Mouse (Mus musculus) heart, postnatal 10 days (tissue): ENCODE data around the gene Myh6. TPM values are rescaled to one million over a fixed set of nuclear protein-coding genes. Genes with fewer than 3 reads are reported as not detected.
A peak's percentile ranks its signal among the peaks of the same experiment; 100 is the strongest.
"Not testable (repeated sequence)": the region's sequence is repeated elsewhere in the genome, so short reads cannot be mapped to it uniquely, and the experiment has no call there.

Experiments
- DNase-seq, 2 experiments: peaks; one replicate each; pipeline ENCODE4 v3.0.0; 2021
- intact Hi-C: fragments of 180-260 bp; cut with DNase I; formaldehyde crosslinking; loops from one replicate; pipeline ENCODE4 v1.15.1; 2025
- total RNA-seq, 2 experiments: library from RNA; stranded (reverse); gene quantifications; 2 replicates each; pipeline ENCODE4 v1.2.3; 2021

Myh6 gene
- total RNA-seq: over 10,000 TPM; 20,580 to 20,870 TPM

DNA sequence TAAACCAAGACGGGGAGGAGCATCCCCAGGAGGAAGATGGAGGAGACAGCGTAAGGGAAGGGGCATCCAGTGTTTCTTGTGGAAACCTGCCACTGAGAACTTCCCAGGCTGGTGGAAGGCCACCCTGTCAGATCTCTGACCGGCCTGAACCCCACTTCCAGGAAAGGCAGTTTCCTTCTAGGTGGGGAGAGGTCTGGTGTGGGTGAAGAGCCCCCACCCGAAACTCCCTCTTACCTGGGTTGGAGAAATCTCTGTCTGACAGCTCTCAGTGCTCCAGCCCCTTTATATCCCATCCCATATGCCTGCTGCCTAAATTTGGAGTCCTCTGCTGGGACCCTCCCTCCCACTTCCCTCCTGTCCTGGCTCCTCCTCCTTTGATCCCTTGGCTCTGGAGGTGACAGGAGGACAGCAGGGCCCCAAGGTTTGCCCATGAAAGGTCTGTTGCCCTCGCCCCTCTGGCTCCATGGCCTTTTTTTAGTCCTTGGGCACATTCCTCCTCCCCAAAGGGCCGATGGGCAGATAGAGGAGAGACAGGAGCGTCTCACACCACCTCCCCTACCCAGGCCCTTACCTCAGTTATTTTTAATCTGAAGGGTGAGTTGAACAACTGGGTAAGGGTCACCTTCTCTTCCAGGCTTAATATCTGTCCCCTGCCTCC lies at the start of gene Myh6:
TSS of gene Myh6 (minus strand) at position 608 of the 658 bp plus-strand sequence.
- peak; percentile 82 to 87 for DNase-seq
- intact Hi-C loops: no loop called here

DNA sequence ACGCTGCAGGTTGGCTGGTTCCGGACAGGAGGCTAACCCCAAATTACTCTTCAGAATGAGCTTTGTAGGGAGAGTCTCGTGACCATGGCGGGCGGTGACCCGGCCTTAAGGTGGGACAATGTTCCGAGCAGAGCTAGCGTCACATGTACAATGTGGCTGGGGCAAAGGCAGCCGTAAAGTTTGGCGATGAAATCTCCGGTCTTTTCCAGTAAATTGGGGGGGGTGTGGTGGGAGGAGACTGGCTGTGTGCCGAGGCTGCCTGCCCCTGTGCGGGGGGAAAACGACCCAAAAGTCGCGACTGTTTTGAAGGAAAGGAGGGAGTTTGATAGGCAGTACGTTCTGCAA lies 49.0 kb upstream of the Myh6 start:
- intact Hi-C loops: loop anchor here (2.0 kb wide), 3 partner anchors 77 to 173 kb away; no protein-coding TSS in a partner anchor
- no peak for DNase-seq

DNA sequence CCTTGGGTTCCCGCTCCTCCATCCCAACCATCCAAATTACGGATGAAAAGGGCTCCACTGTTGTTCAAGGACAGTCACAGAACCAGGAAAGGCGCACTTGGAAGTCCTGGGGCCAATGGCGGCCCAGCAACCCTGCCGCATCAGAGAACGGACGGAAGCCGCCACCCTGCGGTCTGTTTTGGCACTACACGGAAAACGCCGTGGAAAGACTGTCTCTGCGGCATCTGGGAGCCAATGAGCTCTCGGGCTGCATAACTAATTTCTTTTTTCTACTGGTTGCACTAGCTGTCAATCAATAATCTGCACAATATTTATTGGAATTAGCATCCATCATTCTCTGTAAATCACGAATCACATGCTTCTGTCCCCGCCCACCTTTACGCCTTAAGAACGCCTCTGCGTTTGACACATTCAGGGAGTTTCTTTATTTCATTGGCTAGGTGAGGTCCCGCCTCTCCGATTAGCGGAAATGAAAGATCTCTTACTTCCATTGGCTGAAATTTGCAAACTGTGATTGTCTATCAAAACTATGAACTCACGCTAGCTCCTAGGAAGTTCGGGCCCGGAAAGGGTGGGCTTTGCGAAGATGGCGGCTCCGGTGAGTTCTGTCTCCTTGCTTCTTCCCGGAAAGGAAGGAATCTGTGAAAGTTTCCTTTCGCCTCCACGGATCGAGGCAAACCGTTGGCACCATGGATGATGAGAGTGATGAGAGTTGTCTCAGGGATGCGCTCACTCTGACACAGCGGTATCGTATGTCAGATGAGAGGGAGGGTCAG lies 48.5 kb upstream of the Myh6 start, which contains the start of gene Ngdn:
TSS of gene Ngdn (plus strand) at position 464 of the 776 bp plus-strand sequence.
- intact Hi-C loops: loop anchor here (2.0 kb wide), 3 partner anchors 76 to 172 kb away; no protein-coding TSS in a partner anchor
- DNase-seq: peak; percentile 99 to 100

- DNase-seq: no peak
- intact Hi-C loops: loop anchor here (2.0 kb wide), 3 partner anchors 76 to 172 kb away; no protein-coding TSS in a partner anchor
Observed at GRCm38 (mm10) chr14:55014591-55014990, 47.9 kb upstream of the Myh6 start.

- intact Hi-C loops: no loop called here
- no peak for DNase-seq
Observed at GRCm38 (mm10) chr14:55011116-55011515, 44.4 kb upstream of the Myh6 start.

- peak in 1 of 2 experiments; percentile 37 for DNase-seq
- intact Hi-C loops: no loop called here
Observed at GRCm38 (mm10) chr14:55008417-55008816, 41.7 kb upstream of the Myh6 start.

DNA sequence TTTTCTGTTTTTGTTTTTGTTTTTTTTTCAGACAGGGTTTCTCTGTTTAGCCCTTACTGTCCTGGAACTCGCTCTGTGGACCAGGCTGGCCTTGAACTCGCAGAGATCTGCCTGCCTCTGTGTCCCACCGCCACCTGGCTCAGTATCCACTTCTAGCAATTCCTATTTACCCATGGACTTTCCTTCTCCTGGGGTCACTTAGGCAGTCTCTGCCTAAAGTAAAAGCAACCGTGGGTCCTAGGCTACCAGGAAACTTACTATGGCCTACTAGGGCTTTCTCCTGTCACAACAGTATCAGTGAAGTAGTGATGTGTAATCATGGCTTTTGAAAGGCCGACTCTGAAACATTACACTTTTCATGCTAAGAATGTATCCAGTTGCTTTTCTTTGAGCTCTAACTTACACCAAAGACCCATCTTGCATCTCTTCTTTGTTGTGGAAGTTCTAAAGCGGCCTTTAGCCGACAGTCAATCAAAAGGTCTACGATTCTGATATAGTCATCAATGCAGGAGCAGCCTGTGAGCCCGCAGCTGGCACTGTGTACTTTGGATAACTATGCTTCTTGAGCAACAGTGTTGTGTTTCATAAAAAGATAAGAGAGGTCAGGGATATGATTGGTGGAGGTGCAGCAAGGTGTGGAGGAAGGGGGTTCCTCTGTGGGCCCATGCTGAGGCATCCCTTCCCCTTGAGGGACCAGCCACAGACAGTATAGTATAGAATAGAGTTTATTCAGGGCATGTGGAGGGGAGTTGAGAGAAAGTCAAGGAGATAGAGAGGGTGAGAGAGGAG lies 40.6 kb upstream of the Myh6 start:
- intact Hi-C loops: no loop called here
- DNase-seq: peak; percentile 12 to 39

DNA sequence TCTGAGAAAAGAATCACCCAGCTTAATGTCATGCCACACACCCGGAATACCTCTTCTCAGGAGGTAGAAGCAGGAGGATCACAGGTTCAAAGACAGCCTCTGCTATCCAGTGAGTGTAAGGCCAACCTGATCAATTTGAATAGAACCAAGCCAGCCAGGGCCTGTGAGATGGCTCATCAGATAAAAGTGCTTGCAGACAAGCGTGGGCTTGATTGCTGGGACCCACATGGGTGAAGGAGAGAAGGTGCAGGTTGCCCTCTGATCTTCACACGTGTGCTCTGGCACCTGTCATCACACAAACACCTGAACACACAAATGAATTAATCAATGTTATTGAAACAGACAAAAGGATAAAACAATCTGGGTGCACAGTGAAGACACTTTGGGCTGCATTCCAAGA lies 39.8 kb upstream of the Myh6 start:
- peak in 1 of 2 experiments; percentile 10 for DNase-seq
- intact Hi-C loops: no loop called here

DNA sequence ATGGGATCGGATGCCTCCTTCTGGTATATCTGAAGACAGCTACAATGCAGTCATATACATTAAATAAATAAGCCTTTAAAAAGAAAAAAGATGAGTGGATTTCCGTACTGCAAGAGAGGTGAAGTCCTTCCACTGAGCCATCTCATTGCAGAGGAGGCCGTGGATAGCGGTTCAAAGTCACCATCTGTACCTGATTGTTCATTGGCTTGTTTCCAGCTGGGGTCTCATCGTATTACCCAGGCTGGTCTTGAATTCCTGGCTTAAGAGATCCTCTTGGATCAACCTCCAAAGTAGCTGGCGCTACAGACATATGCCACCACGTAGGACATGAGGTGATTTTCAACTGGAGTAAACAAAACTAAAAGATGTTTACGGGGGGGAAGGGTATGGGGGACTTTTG lies 39.2 kb upstream of the Myh6 start:
- intact Hi-C loops: no loop called here
- DNase-seq: peak; percentile 22 to 42

GRCm38 (mm10) chr14:55005506-55005905 lies 38.8 kb upstream of the Myh6 start:
- DNase-seq: peak; percentile 40 to 42
- intact Hi-C loops: no loop called here

- intact Hi-C loops: no loop called here
- DNase-seq: peak; percentile 89
Observed at GRCm38 (mm10) chr14:55003878-55004855, 37.4 kb upstream of the Myh6 start.

DNA sequence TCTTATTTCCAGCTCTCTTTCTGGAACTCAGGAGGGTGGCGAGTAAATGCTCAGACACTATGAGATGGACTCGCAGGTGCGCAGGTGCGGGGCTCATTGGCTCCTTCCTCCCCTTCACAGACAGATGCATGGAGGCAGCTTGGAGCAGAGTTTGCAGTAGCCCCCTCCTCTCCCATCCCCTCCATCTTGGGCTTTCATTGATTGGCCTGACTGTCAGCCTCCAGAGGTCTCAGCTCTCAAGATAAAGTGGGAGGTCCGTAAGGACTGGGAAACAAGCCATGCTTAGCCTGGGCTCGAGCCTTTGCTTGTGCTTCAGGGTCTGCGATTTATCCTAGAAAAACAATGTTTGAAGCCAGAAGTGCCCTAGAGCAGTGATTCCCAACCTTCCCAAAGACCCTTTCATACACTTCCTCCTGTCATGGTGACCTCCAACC lies 36.0 kb upstream of the Myh6 start:
- peak in 1 of 2 experiments; percentile 58 for DNase-seq
- intact Hi-C loops: no loop called here

DNA sequence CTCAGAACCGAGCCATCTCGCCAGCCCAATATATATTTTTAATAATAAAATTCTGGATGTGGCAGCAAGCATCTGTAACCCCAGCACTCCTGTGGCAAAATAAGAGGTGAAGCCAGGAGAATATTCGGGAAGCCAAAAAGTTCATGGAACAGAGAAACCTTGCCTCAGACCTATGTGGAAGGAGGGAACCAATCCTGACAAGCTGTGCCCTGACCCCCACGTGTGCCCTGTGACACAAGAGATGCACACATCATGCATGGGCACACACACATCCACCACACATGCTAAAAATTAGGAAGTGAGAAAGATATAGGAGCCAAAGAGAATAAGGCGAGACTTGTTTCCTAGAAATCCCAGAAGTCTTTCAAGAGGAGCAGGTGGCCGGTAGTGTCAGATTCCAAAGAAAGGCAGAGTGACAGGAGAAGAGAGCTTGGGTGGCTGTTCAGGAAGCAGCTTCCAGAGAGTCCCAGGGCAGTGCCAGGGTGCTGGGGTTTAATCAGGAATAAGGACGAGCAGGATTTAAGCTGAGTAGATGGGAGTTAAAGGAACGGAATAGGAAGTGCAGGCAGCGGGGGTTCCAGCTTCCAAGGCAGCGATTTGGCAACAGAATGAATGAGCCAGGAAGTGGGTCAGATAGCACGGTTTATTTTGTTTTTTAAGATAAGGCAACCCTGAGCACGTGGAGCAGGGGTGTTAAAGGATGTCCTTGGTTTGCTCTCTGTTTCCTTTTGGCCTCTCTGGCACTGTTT lies 35.4 kb upstream of the Myh6 start:
- peak; percentile 63 to 66 for DNase-seq
- intact Hi-C loops: no loop called here

DNA sequence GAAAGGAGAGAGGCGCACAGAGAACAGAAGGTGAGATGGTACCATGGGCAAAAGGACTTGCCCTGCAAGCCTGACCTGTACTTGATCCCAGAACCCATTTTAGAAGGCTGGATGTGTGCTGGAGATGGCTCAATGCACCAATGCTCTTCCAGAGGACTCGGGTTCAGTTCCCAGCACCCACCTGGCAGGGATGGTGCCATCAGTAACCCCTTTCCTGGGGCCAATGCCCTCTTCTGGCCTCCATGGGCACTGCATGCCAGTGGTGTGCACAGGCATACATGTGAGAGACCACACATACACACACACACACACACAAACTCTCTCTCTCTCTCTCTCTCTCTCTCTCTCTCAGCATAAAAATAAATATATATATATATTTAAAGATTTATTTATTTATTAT lies 34.7 kb upstream of the Myh6 start:
- peak; percentile 48 to 66 for DNase-seq
- intact Hi-C loops: no loop called here

GRCm38 (mm10) chr14:55000814-55001213 lies 34.1 kb upstream of the Myh6 start:
- intact Hi-C loops: no loop called here
- DNase-seq: peak; percentile 7 to 32

- intact Hi-C loops: not testable (repeated sequence)
Observed at GRCm38 (mm10) chr14:54999868-55000267, 33.1 kb upstream of the Myh6 start.

GRCm38 (mm10) chr14:54998680-54999079 lies 32.0 kb upstream of the Myh6 start:
- intact Hi-C loops: no loop called here
- peak in 1 of 2 experiments; percentile 5 for DNase-seq

More at GRCm38 (mm10) chr14:54999868-55000267, 33.1 kb upstream of the Myh6 start:
- DNase-seq: not testable (repeated sequence)

DNA sequence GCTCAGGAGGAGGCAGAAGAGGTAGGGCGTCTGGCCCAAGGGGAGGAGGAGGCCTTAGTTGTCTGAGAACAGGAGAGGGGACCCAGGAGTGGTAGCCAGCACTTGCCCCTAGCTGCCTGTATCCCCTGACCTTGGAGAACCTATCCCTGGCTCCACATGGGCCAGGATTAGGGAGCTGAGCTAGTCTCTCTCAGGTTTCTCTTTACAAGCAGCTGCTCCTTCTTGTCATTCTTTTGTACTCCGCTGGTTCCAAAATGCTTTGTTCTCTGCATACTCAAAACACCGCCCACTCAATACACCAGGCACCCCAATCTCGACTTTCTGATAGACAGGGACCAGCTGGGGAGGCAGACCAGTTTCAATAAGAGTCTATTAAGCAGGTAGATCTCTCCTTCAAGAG lies 30.6 kb upstream of the Myh6 start:
- intact Hi-C loops: no loop called here
- peak in 1 of 2 experiments; percentile 37 for DNase-seq

GRCm38 (mm10) chr14:54996793-54997192 lies 30.1 kb upstream of the Myh6 start:
- intact Hi-C loops: no loop called here

More at GRCm38 (mm10) chr14:54996793-54997192, 30.1 kb upstream of the Myh6 start:
- DNase-seq: peak; percentile 63 to 65
